Mouse (Mus musculus) thymus, adult 18-20 months (tissue): ENCODE data around the gene Aktip.

Experiments used
- DNase-seq, 2 experiments: peaks; one replicate each; pipeline ENCODE4 v3.0.0; 2022; ENCODE audit warnings: mixed read lengths in 2 of 2

Aktip gene

DNA sequence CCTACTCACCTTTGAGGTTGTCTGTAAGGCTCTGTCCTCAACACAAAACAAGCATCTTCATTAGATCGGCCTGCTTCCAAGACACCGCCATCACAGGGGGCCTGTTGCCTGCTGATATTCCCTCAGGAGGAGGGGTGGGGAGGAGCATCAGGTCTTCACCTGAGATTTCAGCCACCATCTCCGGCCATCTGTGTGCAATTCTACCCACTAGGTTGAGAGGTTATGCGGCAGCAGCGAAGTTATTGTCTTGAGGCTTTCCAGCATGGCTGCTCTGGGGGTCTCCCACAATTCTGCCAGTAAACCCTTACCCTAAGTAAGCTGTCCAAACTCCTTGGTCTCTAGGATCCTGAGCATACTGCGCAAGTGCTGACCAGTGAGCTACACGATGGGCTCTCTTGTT, at the start of gene Aktip:
TSS of gene Aktip (minus strand) at position 101 of the 400 bp plus-strand sequence.
- no peak for DNase-seq

GRCm38 (mm10) chr8:91245821-91246454, 46.2 kb upstream of the Aktip start:
- DNase-seq: no peak

GRCm38 (mm10) chr8:91242721-91243120, 42.9 kb upstream of the Aktip start:
- no peak for DNase-seq

DNA sequence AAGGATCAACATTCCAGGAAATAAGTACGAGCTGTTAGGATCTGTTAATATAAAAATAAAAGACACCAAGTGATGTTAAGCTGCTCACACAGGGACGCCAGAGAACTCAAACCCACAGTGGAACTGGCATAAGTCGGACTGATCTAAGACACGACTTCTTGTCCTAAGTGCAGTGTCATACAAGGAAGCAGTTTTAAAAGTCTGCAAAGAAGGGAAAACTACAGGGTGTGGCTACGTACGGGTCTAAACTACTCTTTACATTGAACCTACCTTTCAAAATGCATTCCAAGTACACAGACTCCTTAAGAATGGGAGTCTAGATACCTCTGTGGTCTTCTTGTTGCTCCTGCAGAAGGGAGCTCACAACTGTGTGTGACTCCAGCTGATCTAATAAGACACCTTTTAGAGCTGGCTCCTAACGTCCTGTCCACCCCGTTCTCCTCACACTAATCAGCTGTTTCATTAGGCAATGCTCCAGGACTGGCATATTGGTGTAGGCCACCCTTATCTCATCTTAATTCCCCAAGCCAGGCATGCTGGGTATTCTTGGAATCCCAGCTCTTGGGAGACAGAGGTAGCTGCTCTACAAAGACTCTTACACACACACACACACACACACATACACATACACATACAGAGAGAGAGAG, 42.2 kb upstream of the Aktip start:
- no peak for DNase-seq

DNA sequence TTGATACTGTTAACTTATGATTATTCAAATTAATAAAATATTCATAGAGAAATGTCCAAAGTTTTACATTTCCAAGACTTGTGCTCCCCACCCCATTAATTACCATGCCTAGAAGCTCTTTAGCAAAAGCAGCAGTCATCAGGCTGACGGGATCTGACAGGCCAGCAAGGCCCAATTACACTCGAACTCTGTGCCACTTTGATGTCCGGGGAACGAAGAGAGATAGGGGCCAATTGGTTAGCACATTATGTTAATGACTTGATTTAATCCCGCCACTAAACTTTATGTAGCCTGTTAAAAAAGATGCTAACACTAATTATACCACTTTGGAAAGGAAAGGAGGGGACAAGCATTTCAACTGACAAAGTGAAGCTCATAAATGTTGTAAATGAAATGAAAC, 41.6 kb upstream of the Aktip start:
- no peak for DNase-seq

DNA sequence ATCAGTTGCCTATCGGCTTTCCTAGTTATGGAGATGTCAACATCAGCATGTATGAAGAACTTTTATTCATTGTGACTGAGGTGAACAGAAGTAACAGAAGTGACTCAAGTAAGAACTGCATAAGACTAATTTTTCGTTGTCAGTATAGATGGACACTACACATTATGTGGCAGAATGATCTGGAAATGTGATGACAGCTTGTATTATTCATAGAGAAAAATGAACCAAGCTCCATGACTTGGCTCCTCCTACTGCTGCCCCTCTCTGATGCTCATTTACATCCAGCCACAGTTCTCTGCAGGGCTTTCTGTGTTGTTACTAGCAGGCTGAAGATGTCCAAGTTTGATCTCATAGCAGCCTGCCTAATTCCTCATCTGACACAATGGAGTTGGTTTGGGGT, 37.4 kb upstream of the Aktip start:
- no peak for DNase-seq

GRCm38 (mm10) chr8:91234097-91234496, 34.3 kb upstream of the Aktip start:
- no peak for DNase-seq

DNA sequence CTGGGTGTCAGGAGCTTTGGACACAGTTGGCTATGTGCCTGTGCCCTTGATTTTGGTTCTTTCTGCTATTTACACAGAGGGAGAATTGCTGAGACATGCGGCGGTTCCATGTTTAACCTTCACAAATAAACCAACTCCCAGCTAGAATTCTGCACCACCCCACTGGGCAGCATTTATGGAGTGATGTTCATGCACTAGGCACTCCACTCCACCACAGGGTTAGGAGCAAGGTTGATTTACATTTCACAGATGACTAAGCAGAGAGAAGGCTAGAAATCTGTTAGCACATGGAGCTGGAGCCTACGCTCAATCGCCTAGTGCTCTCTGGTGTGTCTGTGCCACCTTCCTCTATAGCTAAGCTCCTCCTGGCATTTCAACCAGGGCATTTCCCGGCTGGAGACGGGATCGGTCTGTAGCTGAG, 27.7 kb upstream of the Aktip start:
- no peak for DNase-seq

DNA sequence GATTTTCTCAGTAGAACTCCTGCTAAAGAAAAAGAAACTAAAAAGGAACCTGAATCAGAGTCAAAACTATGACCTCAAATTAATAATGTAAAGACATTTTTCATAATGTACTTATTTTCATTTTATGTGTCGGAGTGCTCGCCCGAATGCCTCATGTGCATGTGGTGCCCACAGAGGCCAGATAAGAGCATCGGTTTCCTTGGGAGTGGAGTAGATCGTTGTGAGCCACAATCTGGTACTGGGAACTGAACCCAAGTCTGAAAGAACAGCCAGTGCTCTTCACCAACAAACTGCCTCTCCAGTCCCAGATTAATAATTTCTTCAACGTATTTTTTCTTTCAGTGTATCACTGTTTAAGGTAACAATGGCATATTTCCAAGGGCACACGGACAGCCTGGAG, 24.5 kb upstream of the Aktip start:
- DNase-seq: no peak

DNA sequence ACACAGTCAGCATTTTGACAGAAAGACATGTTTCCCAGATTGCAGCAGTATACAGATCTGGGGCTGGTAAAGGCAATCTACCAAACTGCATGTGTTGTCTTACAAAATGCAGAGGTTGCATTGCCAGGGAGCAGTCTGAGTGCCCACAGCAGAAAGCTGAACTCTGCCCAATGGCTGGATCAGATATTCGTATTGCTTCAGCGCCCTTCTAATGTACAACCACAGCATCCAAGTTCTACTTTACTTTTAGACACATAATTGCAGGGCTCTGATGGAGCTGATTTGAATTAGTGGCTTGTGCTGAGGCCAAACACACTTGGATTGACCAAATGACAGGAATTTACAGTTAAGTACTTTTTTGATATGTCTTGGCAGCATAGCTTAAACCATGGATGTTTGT, 22.1 kb upstream of the Aktip start:
- no peak for DNase-seq

- DNase-seq: no peak
These were observed 18.5 kb upstream of the Aktip start for GRCm38 (mm10) chr8:91218271-91218670.

- no peak for DNase-seq
These were observed 17.5 kb upstream of the Aktip start for GRCm38 (mm10) chr8:91217062-91217905.

DNA sequence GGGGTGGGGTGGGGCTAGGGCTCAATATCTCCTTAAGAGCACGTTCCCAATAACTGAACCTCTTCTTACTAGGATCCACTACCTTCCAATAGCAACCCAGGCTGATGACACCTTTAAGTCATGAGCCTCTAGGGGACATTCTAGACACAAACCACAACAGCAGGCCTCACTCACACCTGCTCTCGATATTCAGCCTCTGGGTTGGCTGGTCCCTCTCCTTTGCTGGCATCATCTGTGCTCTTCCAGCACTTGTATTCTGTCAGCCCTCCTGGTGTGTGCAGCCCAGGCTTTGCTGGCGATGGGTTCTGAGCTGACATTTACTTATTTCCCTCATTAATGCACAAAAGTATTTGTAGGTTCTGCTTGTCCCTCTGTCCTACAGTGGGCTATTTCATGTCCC, 14.5 kb upstream of the Aktip start:
- DNase-seq: no peak

GRCm38 (mm10) chr8:91212948-91213347, 13.2 kb upstream of the Aktip start:
- DNase-seq: no peak

DNA sequence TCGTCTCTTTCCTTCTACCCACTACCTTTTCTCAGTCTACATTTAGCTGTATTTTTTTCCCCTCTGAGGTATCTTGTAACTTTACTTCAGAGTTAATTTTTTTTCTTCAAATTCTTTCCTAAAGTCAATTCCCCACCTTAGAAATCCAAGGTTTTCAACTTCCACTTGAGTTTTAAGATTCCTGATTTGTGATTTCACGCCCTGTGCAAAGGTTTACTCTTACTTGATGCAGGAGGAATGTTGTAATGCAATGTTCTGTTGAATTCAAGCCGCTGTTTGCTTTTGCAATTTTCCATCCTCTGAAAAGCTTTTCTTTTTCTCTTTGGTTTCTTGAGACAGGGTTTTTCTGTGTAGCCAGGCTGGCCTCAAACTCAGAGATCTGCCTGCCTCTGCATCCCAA, 9.9 kb upstream of the Aktip start:
- no peak for DNase-seq

- DNase-seq: no peak
These were observed 7.9 kb upstream of the Aktip start for GRCm38 (mm10) chr8:91207676-91208075.

- no peak for DNase-seq
These were observed 6.1 kb upstream of the Aktip start for GRCm38 (mm10) chr8:91205897-91206296.

- no peak for DNase-seq
These were observed 1.4 kb upstream of the Aktip start for GRCm38 (mm10) chr8:91201184-91201583.

GRCm38 (mm10) chr8:91198036-91198435, 1.7 kb downstream of the Aktip start:
- no peak for DNase-seq

GRCm38 (mm10) chr8:91197233-91197632, 2.5 kb downstream of the Aktip start:
- peak in 1 of 2 experiments; percentile 19 for DNase-seq

- no peak for DNase-seq
These were observed 3.1 kb downstream of the Aktip start for GRCm38 (mm10) chr8:91196661-91197060.

GRCm38 (mm10) chr8:91194081-91194480, 5.7 kb downstream of the Aktip start:
- no peak for DNase-seq

DNA sequence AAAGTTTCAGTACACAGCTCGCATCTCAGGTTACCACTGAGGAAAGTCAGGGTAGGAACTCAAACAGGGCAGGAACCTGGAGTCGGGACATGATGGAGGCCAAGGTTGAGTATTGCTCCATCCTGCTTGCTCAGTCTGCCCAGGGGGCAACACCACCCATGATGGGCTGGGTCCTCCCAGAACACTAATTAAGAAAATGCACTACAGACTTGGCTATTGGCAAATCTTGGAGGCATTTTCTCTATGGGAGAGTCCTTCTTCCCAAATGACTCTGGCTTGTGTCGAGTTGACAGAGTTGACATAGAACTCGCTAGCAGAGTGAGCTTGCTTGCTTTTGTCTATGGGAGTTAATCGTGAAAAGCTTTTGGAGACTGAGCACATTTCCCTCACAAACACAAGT, 6.8 kb downstream of the Aktip start:
- no peak for DNase-seq

DNA sequence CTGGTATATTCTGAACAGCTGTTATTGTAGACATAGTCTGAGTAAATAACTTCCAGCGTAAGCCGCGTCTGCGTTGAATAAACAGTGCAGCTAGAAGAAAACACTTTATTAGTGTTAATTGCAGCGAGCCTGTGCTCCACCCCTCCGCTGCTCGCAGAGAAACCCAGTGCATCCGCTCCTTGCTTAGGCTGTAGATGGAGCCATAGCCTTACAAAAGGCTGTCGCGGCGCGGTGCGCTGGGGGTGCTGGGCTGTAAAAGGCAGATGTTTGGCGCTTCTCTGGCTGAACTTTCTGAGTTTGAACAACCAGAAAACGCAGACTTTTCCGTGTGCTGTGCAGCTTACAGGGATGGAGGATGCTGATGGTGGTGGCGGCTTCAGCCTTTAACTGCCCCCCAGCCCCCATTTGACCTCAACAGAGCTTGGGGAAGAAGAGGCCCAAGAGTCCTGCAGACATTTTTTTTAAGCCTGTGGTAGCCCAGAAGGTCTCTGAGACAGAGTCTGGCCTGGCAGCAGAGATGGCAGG, 8.9 kb downstream of the Aktip start:
- peak; percentile 36 to 51 for DNase-seq
